Mouse (Mus musculus): ENCODE measurements around the gene Fam135a. TPM values are rescaled to one million over a fixed set of nuclear protein-coding genes. Genes with fewer than 3 reads are reported as not detected.
A peak's percentile ranks its signal among the peaks of the same experiment; 100 is the strongest.

Fam135a gene
- polyA plus RNA-seq, 1 experiment = 6.5 TPM

GRCm38 (mm10) chr1:24134792-24135191, 34.7 kb upstream of the Fam135a start:
- H3K4me3 ChIP-seq = no peak overlapping the region
- TF ChIP-seq POLR2A (IDR thresholded peaks at IDR 0.05; ENCODE audit: insufficient read length, low read depth) (no peak), CEBPB (IDR thresholded peaks at IDR 0.05; ENCODE audit: insufficient read depth, poor library complexity, severe bottlenecking) (no peak)
- no peaks in the 10 kb centered on the region for H3K36me3 ChIP-seq (ENCODE audit: control insufficient read depth, insufficient read depth)
- H3K27me3 ChIP-seq (ENCODE audit: control insufficient read depth, insufficient read depth, insufficient read length) = no peaks in the 10 kb centered on the region
- no peaks in the 10 kb centered on the region for H3K79me2 ChIP-seq (ENCODE audit: control insufficient read depth, insufficient read depth)
- H3ac ChIP-seq (ENCODE audit: control insufficient read depth, insufficient read length) = no peak overlapping the region
- H3K4me2 ChIP-seq (ENCODE audit: low read depth) = no peak overlapping the region

- no peak overlapping the region for H3K4me2 ChIP-seq (ENCODE audit: low read depth)
These were observed 33.7 kb upstream of the Fam135a start for GRCm38 (mm10) chr1:24133853-24134252.

GRCm38 (mm10) chr1:24127866-24128265, 27.7 kb upstream of the Fam135a start:
- no peak overlapping the region for H3K4me3 ChIP-seq
- no peaks in the 10 kb centered on the region for H3K79me2 ChIP-seq (ENCODE audit: control insufficient read depth, insufficient read depth)
- H3K4me2 ChIP-seq (ENCODE audit: low read depth) = peak overlapping the region; percentile 3
- H3K27me3 ChIP-seq (ENCODE audit: control insufficient read depth, insufficient read depth, insufficient read length) = no peaks in the 10 kb centered on the region
- H3K36me3 ChIP-seq (ENCODE audit: control insufficient read depth, insufficient read depth) = no peaks in the 10 kb centered on the region
- TF ChIP-seq TCF12 (IDR thresholded peaks at IDR 0.05; ENCODE audit: insufficient read depth, poor library complexity, severe bottlenecking) = no peak
- no peak for TF ChIP-seq MYOD1 (IDR thresholded peaks at IDR 0.05; ENCODE audit: control insufficient read depth in 1 of 3, insufficient read length in 2 of 3, low read depth in 2 of 3)
- TF ChIP-seq MYOG (IDR thresholded peaks at IDR 0.05; ENCODE audit: control insufficient read depth in 1 of 3, insufficient read depth in 1 of 3, insufficient read length in 2 of 3, low read depth in 2 of 3) = no peak
- no peak for TF ChIP-seq USF1 (IDR thresholded peaks at IDR 0.05; ENCODE audit: low read depth)
- no peak for TF ChIP-seq CEBPB (IDR thresholded peaks at IDR 0.05; ENCODE audit: insufficient read depth, poor library complexity, severe bottlenecking)
- TF ChIP-seq E2F4 (IDR thresholded peaks at IDR 0.05; ENCODE audit: insufficient read depth) = no peak
- no peak for TF ChIP-seq REST (IDR thresholded peaks at IDR 0.05; ENCODE audit: insufficient read depth, insufficient read length)
- no peak for TF ChIP-seq POLR2AphosphoS2 (IDR thresholded peaks at IDR 0.05; ENCODE audit: insufficient read length, low read depth)
- no peak for TF ChIP-seq TCF3 (IDR thresholded peaks at IDR 0.05; ENCODE audit: insufficient read length, low read depth)
- no peak for TF ChIP-seq MAX (IDR thresholded peaks at IDR 0.05; ENCODE audit: low read depth)
- TF ChIP-seq SRF (IDR thresholded peaks at IDR 0.05; ENCODE audit: control insufficient read depth, insufficient read length, low read depth) = no peak
- TF ChIP-seq POLR2A (IDR thresholded peaks at IDR 0.05; ENCODE audit: insufficient read length, low read depth) = no peak
- H3ac ChIP-seq (ENCODE audit: control insufficient read depth, insufficient read length) = no peak overlapping the region

More at GRCm38 (mm10) chr1:24133853-24134252, 33.7 kb upstream of the Fam135a start:
- Histone ChIP-seq H3K27me3 (ENCODE audit: control insufficient read depth, insufficient read depth, insufficient read length) (no peaks in the 10 kb centered on the region), H3K79me2 (ENCODE audit: control insufficient read depth, insufficient read depth) (no peaks in the 10 kb centered on the region), H3ac (ENCODE audit: control insufficient read depth, insufficient read length) (no peak overlapping the region), H3K36me3 (ENCODE audit: control insufficient read depth, insufficient read depth) (no peaks in the 10 kb centered on the region), H3K4me3 (no peak overlapping the region)
- TF ChIP-seq POLR2A (IDR thresholded peaks at IDR 0.05; ENCODE audit: insufficient read length, low read depth) = no peak
- TF ChIP-seq SRF (IDR thresholded peaks at IDR 0.05; ENCODE audit: control insufficient read depth, insufficient read length, low read depth) = no peak
- no peak for TF ChIP-seq USF1 (IDR thresholded peaks at IDR 0.05; ENCODE audit: low read depth)
- no peak for TF ChIP-seq CEBPB (IDR thresholded peaks at IDR 0.05; ENCODE audit: insufficient read depth, poor library complexity, severe bottlenecking)
- no peak for TF ChIP-seq TCF3 (IDR thresholded peaks at IDR 0.05; ENCODE audit: insufficient read length, low read depth)
- TF ChIP-seq MYOG (IDR thresholded peaks at IDR 0.05; ENCODE audit: control insufficient read depth in 1 of 3, insufficient read depth in 1 of 3, insufficient read length in 2 of 3, low read depth in 2 of 3) = no peak

- Histone ChIP-seq H3K27me3 (ENCODE audit: control insufficient read depth, insufficient read depth, insufficient read length) (no peaks in the 10 kb centered on the region), H3ac (ENCODE audit: control insufficient read depth, insufficient read length) (no peak overlapping the region), H3K36me3 (ENCODE audit: control insufficient read depth, insufficient read depth) (no peaks in the 10 kb centered on the region), H3K4me2 (ENCODE audit: low read depth) (no peak overlapping the region), H3K4me3 (no peak overlapping the region), H3K79me2 (ENCODE audit: control insufficient read depth, insufficient read depth) (no peaks in the 10 kb centered on the region)
- TF ChIP-seq E2F4 (IDR thresholded peaks at IDR 0.05; ENCODE audit: insufficient read depth) = no peak
- no peak for TF ChIP-seq TCF12 (IDR thresholded peaks at IDR 0.05; ENCODE audit: insufficient read depth, poor library complexity, severe bottlenecking)
- no peak for TF ChIP-seq MYOD1 (IDR thresholded peaks at IDR 0.05; ENCODE audit: control insufficient read depth in 1 of 3, insufficient read length in 2 of 3, low read depth in 2 of 3)
- no peak for TF ChIP-seq POLR2A (IDR thresholded peaks at IDR 0.05; ENCODE audit: insufficient read length, low read depth)
- TF ChIP-seq SRF (IDR thresholded peaks at IDR 0.05; ENCODE audit: control insufficient read depth, insufficient read length, low read depth) = no peak
- TF ChIP-seq TCF3 (IDR thresholded peaks at IDR 0.05; ENCODE audit: insufficient read length, low read depth) = no peak
- no peak for TF ChIP-seq REST (IDR thresholded peaks at IDR 0.05; ENCODE audit: insufficient read depth, insufficient read length)
- TF ChIP-seq USF1 (IDR thresholded peaks at IDR 0.05; ENCODE audit: low read depth) = no peak
These were observed 24.5 kb upstream of the Fam135a start for GRCm38 (mm10) chr1:24124610-24125009.

- no peak overlapping the region for H3K4me3 ChIP-seq
- H3ac ChIP-seq (ENCODE audit: control insufficient read depth, insufficient read length) = no peak overlapping the region
- H3K4me2 ChIP-seq (ENCODE audit: low read depth) = no peak overlapping the region
- no peaks in the 10 kb centered on the region for H3K79me2 ChIP-seq (ENCODE audit: control insufficient read depth, insufficient read depth)
- H3K27me3 ChIP-seq (ENCODE audit: control insufficient read depth, insufficient read depth, insufficient read length) = no peaks in the 10 kb centered on the region
- no peak for TF ChIP-seq CEBPB (IDR thresholded peaks at IDR 0.05; ENCODE audit: insufficient read depth, poor library complexity, severe bottlenecking)
- TF ChIP-seq TCF12 (IDR thresholded peaks at IDR 0.05; ENCODE audit: insufficient read depth, poor library complexity, severe bottlenecking) = no peak
- TF ChIP-seq MYOG (IDR thresholded peaks at IDR 0.05; ENCODE audit: control insufficient read depth in 1 of 3, insufficient read depth in 1 of 3, insufficient read length in 2 of 3, low read depth in 2 of 3) = no peak
- no peak for TF ChIP-seq TCF3 (IDR thresholded peaks at IDR 0.05; ENCODE audit: insufficient read length, low read depth)
- no peak for TF ChIP-seq POLR2A (IDR thresholded peaks at IDR 0.05; ENCODE audit: insufficient read length, low read depth)
- TF ChIP-seq MYOD1 (IDR thresholded peaks at IDR 0.05; ENCODE audit: control insufficient read depth in 1 of 3, insufficient read length in 2 of 3, low read depth in 2 of 3) = no peak
- no peak for TF ChIP-seq REST (IDR thresholded peaks at IDR 0.05; ENCODE audit: insufficient read depth, insufficient read length)
- no peak for TF ChIP-seq SRF (IDR thresholded peaks at IDR 0.05; ENCODE audit: control insufficient read depth, insufficient read length, low read depth)
- no peak for TF ChIP-seq POLR2AphosphoS2 (IDR thresholded peaks at IDR 0.05; ENCODE audit: insufficient read length, low read depth)
- TF ChIP-seq MAX (IDR thresholded peaks at IDR 0.05; ENCODE audit: low read depth) = no peak
- no peaks in the 10 kb centered on the region for H3K36me3 ChIP-seq (ENCODE audit: control insufficient read depth, insufficient read depth)
These were observed 22.4 kb upstream of the Fam135a start for GRCm38 (mm10) chr1:24122582-24122981.
